Mouse (Mus musculus): ENCODE measurements around the gene Qrich2.
"Not testable (repeated sequence)": the region's sequence is repeated elsewhere in the genome, so short reads cannot be mapped to it uniquely, and the experiment has no call there.

Qrich2 gene

GRCm38 (mm10) chr11:116428872-116429859 lies 36.9 kb downstream of the Qrich2 start:
- DNase-seq: no peak

- no peak for DNase-seq
Measured at GRCm38 (mm10) chr11:116426852-116427575, 39.0 kb downstream of the Qrich2 start.

DNA sequence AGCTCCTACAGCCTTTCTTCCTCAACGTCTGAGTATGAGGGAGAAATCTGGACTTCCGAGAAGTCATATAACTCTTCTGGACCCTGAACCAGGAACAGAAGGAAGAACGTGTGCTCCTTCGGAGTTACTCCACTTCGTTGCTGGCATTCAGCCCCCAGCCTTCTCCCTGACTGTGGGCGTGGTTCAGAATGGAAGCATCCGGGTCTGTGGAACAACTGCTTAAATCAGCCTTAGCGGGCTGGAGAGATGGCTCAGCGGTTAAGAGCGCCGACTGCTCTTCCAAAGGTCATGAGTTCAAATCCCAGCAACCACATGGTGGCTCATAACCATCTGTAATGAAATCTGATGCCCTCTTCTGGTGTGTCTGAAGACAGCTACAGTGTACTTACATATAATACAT lies 39.7 kb downstream of the Qrich2 start:
- DNase-seq: not testable (repeated sequence)

DNA sequence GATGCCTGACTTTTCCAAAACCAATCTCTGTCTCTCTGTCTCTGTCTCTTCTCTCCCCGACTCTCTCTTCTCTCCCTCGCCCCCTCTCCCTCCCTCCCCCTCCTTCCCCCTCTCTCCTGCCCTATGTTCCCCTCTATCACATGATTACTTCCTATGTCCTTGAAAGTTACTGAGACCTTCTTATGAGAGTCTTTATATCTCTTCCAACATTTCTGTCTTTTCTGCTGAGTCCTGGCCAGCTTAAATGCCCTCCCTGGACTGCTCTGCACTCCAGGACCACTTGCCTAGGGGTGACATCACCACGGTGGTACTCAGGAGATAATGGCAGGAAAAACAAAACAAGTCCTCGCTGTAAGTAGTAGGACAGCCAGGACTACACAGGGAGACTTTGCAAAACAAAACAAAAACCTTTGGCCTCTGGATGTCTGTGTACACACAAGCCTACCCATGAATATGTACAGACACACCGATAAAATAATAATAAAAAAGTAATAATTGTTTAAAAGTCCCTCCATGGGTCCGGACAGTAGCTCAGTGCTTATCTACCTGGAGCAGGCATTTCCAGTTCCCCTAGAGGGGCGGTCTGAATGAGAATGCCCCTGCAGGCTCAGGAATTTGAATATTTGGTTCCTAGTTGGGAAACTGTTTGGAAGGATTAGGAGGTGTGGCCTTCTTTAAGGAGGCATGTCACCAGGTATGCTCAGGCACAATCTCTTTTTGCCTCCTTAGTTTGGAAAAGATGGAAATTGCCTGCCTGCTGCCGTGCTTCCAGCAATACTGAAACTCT lies 41.2 kb downstream of the Qrich2 start:
- no peak for DNase-seq

DNA sequence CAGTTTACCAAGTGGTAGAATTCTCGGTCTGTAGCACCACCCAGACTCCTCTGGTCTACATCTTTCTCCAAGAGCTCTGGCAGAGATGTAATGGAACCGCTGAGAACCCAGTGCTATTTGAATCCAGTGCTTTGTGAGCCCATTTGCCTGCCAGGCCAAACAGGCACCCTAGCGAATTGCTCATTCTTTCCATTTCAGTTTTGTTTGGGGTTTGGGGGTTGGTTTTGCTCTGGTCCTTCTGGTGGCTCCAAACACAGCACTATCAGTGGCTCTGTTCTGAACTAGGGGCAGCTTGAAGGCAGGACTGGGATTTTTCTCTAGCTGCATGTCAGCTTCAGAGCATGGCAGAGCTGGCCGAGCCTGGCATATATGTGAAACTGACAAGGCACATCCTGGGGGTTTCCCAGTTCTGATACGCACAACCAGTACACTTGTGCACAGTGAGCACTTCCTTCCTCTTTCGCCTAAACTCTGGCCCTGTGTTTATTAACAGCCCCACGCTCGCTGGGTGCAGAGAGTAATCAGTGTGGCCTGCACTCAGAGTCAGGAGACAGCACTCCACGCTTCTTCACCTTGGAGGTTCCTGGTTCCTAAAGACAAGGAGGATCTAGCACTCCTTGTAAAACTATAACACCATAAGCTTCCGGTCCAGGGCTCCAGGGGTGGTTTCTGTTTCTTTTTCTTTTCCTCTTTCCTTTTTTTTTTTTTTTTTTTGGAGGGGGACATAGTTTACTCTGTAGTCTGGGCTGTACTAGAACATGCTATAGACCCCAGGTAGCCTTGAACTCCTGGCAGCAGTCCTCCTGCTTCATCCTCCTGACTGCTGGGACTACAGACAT lies 42.0 kb downstream of the Qrich2 start:
- no peak for DNase-seq

DNA sequence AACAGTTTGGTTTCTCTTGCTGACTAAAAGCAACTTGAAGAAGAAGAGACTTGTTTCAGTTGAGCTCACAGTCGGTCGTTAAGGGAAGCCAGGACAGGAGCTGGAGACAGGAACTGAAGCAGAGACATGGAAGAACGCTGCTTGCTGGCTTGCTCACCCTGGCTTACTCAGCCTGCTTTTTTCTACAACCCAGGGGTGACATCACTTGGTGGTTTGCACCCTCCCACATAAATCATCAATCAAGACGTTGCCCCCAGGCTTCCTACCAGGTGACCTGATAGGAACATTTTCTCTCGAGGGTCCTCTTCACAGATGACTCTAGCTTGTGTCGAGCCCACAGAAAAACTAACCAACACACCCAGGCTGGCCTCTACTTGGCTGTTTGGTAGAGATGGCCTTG lies 42.8 kb downstream of the Qrich2 start:
- no peak for DNase-seq

GRCm38 (mm10) chr11:116422562-116422961 lies 43.5 kb downstream of the Qrich2 start:
- no peak for DNase-seq

- DNase-seq: no peak
Measured at GRCm38 (mm10) chr11:116421102-116421501, 44.9 kb downstream of the Qrich2 start.

DNA sequence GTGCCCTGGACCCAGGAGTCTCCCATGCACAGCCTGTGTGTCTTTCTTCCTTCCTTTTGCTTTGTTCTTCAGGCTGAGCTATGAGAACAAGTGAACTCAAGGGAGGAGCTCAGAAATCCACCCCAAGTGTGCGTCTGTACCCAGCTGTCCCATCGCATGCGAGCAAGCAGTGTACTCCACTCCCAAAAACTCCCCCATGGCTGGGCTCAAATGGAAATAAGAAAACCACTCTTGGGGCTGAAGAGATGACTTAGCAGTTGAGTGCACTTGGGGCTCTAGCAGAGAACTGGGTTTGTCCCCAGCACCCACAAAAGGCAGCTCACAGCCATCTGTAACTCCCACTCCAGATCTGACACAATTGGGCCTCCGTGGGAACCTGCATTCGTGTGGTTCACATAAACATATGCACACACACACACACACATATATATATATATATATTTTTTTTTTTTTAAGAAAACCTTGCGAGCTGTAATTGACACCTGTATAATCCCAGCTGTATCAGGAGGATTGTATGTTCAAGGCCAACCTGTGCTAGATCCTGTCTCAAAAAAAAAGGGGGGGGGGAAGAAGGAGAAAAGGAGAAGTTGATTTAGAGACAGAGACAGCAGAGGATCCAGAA lies 47.1 kb downstream of the Qrich2 start:
- no peak for DNase-seq

DNA sequence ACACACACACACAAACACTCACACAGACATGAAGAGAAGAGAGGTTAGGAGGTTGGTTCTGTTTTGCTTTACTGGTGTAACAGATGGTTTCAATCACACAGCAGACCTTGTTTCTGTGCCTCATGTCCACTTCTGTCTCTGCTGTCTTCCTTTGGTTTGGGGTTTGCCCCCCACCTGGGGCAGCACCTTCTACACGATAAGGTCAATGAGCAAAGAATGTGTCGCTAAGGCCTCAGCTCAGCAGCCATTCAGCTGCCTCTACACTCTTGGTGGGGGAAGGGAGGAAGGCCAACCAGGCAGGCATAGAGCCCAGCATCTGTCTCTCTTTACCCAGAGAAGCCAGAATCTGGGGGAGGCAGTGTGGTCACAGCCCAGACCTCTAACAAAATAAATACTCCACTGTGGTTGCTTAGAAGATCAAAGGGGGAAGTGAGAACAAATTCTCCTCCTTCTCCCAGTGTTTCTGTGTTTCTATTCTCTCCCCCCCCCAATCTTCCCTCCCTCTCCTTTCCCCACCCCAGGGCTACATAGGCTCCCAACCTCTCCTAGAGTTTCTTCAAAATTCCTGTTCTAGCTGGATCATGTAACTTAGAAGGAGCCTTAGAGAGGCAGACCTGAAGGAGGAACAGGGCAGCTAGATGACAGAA lies 47.7 kb downstream of the Qrich2 start:
- peak; percentile 54 to 60 for DNase-seq

GRCm38 (mm10) chr11:116417054-116417453 lies 49.0 kb downstream of the Qrich2 start:
- DNase-seq: no peak

DNA sequence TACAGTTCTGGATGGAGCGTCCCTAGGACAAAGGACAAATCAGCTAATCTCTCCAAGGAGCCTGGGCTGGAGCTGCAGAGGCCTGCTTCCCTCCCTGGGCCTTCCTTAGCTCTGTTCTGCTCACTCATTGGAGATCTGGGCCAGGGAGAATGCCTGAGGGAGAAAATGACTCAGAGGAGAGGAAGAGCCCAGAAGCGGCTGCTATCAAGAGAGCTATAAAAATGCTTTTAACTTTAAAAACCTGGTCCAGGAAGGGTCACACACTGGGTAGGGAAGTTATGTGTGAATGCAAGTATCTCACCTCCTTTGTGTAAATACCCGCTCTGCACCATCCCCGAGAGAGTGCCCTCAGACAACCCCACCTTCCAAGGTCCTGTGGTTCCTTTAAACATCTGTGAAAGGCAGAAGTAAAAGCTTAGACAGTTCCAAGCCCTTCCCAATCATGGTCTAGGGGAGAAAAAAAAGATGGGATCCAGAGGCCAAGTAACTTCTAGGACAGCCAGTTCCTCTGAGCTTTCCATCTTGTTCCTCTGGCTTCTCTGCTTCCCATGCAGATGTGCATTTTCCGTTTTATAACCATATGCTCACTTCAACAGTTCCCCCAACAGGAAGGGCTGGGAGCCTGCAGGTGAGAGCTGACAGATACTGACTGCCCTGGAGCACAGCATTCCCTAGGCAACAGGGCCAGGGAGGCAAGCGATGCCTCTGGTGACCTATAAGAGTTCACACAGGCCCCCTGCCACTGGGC lies 49.7 kb downstream of the Qrich2 start:
- DNase-seq: no peak

GRCm38 (mm10) chr11:116413631-116414022 lies 52.4 kb downstream of the Qrich2 start:
- peak in 1 of 2 experiments; percentile 22 for DNase-seq

- peak; percentile 93 to 95 for DNase-seq
Measured at GRCm38 (mm10) chr11:116412904-116413630, 53.0 kb downstream of the Qrich2 start, which contains the start of gene Rnf157. TSS of gene Rnf157 (minus strand) at chr11:116413032.

DNA sequence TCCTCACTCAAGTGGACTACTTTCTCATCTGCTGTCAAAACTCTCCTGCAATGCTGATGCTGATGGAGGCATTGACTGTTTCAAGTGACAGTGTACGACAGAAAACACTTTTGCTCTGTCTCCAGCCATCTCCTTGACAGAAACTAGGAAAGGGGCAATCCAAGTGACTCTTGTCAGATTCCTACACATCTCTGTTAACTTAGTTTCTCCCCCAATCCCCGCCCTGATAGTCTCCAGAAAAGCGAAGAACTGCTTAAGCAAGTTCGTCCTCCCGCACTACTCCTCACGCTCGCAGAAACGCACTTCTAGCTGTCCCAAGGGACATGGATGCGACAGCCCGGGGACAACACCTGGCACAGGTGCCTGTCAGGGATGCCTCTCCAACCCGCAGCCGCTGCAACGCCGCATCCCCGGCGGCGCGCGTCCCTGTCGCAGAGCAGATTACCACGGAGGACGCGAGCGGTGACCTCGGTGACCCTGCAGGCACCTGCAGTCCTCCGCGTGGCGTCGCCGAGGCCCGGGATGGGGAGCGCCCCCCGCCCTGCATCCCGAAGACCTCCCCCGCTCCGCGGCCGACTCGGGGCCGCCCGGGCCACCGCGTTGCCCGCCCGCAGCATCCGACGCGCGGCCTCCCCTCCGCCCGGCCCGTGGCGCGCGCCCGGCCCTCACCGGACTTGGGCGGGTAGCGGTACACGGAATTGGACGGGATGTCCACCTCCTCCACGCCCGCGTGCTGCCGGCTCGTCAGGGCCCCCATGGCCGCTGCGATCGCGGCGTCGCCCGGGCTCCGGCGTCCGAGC lies 53.8 kb downstream of the Qrich2 start:
- peak; percentile 49 to 64 for DNase-seq

- DNase-seq: peak; percentile 79 to 87
Measured at GRCm38 (mm10) chr11:116411582-116411981, 54.5 kb downstream of the Qrich2 start.

GRCm38 (mm10) chr11:116410415-116410814 lies 55.6 kb downstream of the Qrich2 start:
- DNase-seq: not testable (repeated sequence)

DNA sequence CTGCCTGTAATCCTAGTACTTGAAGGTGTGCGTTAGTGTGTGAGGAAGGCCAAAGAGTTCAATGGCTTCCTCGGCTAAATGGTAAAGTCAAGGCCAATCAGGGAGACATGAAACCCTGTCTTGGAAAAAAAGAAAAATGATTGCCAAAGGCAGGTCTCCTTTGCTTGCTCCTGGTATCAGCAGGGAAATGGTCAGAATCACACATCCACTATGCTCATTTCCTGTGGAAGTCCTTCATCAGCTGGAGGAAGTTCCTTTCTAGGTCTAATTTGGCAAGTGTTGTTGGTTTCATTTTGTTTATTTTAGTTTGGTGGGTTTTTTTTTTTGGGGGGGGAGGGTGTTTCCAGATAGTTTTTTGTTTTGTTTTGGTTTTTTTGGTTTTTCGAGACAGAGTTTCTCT lies 57.0 kb downstream of the Qrich2 start:
- no peak for DNase-seq
